Mouse (Mus musculus): ENCODE measurements at regions not wholly inside any gene's neighbourhood (a gene's known extent, or its start where the extent isn't known, plus 50 kb on each side); places are given as distances from the start of the nearest gene placed in this dataset.

- DNase-seq (ENCODE audit: low read depth, low spot score) = no peak
- Histone ChIP-seq H3K27me3 (ENCODE audit: control insufficient read depth, insufficient read depth, low read length, poor library complexity, severe bottlenecking) (no peaks in the 10 kb centered on the region), H3K36me3 (ENCODE audit: control insufficient read depth, insufficient read depth, low read length, poor library complexity, severe bottlenecking) (no peaks in the 10 kb centered on the region)
These were observed 74.8 kb upstream of the Mvb12b start for GRCm38 (mm10) chr2:33962355-33963037.

GRCm38 (mm10) chr2:33961566-33961965 lies 73.8 kb upstream of the Mvb12b start:
- DNase-seq (ENCODE audit: low read depth, low spot score) = no peak
- no peaks in the 10 kb centered on the region for H3K27me3 ChIP-seq (ENCODE audit: control insufficient read depth, insufficient read depth, low read length, poor library complexity, severe bottlenecking)
- H3K36me3 ChIP-seq (ENCODE audit: control insufficient read depth, insufficient read depth, low read length, poor library complexity, severe bottlenecking) = no peaks in the 10 kb centered on the region

GRCm38 (mm10) chr2:33957754-33958153 lies 70.0 kb upstream of the Mvb12b start:
- no peaks in the 10 kb centered on the region for H3K36me3 ChIP-seq (ENCODE audit: control insufficient read depth, insufficient read depth, low read length, poor library complexity, severe bottlenecking)
- H3K27me3 ChIP-seq (ENCODE audit: control insufficient read depth, insufficient read depth, low read length, poor library complexity, severe bottlenecking) = no peaks in the 10 kb centered on the region
- peak; percentile 62 for DNase-seq (ENCODE audit: low read depth, low spot score)

GRCm38 (mm10) chr2:33944301-33944700 lies 56.6 kb upstream of the Mvb12b start:
- Histone ChIP-seq H3K36me3 (ENCODE audit: control insufficient read depth, insufficient read depth, low read length, poor library complexity, severe bottlenecking) (no peaks in the 10 kb centered on the region), H3K27me3 (ENCODE audit: control insufficient read depth, insufficient read depth, low read length, poor library complexity, severe bottlenecking) (no peaks in the 10 kb centered on the region)
- no peak for DNase-seq (ENCODE audit: low read depth, low spot score)

- Histone ChIP-seq H3K27me3 (ENCODE audit: control insufficient read depth, insufficient read depth, low read length, poor library complexity, severe bottlenecking) (no peaks in the 10 kb centered on the region), H3K36me3 (ENCODE audit: control insufficient read depth, insufficient read depth, low read length, poor library complexity, severe bottlenecking) (no peaks in the 10 kb centered on the region)
- no peak for DNase-seq (ENCODE audit: low read depth, low spot score)
These were observed 54.3 kb upstream of the Mvb12b start for GRCm38 (mm10) chr2:33942085-33942484.

GRCm38 (mm10) chr2:33941316-33941715 lies 53.6 kb upstream of the Mvb12b start:
- DNase-seq (ENCODE audit: low read depth, low spot score) = no peak
- H3K27me3 ChIP-seq (ENCODE audit: control insufficient read depth, insufficient read depth, low read length, poor library complexity, severe bottlenecking) = no peaks in the 10 kb centered on the region
- no peaks in the 10 kb centered on the region for H3K36me3 ChIP-seq (ENCODE audit: control insufficient read depth, insufficient read depth, low read length, poor library complexity, severe bottlenecking)

- no peak for DNase-seq (ENCODE audit: low read depth, low spot score)
- H3K27me3 ChIP-seq (ENCODE audit: control insufficient read depth, insufficient read depth, low read length, poor library complexity, severe bottlenecking) = no peaks in the 10 kb centered on the region
- no peaks in the 10 kb centered on the region for H3K36me3 ChIP-seq (ENCODE audit: control insufficient read depth, insufficient read depth, low read length, poor library complexity, severe bottlenecking)
These were observed 52.1 kb upstream of the Mvb12b start for GRCm38 (mm10) chr2:33939836-33940235.

Measured in splenic B cell, adult 2 months (primary cell).